Mouse (Mus musculus) heart, embryonic 11.5 days (tissue): ENCODE results near the gene Mdga1. TPM values are rescaled to one million over a fixed set of nuclear protein-coding genes. Genes with fewer than 3 reads are reported as not detected.

Experiments used
- ATAC-seq: fragments of 200-750 bp; cut with Nextera tagmentation; replicated peaks from 2 replicates; pipeline ENCODE4 v1.8.0; 2017; ENCODE audit warnings: moderate library complexity; ENCODE audit not compliant: insufficient number of reproducible peaks, low FRiP score, low TSS enrichment
- H3K27ac ChIP-seq: fragments of 300-500 bp; sonication (generic); 2 replicates; pipeline ENCODE4 v1.5.1; 2014; ENCODE audit warnings: mild to moderate bottlenecking, low read depth, low read length
- H3K27me3 ChIP-seq: fragments of 300-500 bp; sonication (generic); 2 replicates; pipeline ENCODE4 v1.6.1; 2014; ENCODE audit warnings: mild to moderate bottlenecking, low read length, mixed read lengths; ENCODE audit not compliant: control insufficient read depth, insufficient read depth
- H3K36me3 ChIP-seq: fragments of 300-500 bp; sonication (generic); 2 replicates; pipeline ENCODE4 v1.6.1; 2014; ENCODE audit warnings: mild to moderate bottlenecking, low read length, moderate library complexity, mixed read lengths; ENCODE audit not compliant: control insufficient read depth, insufficient read depth
- H3K4me1 ChIP-seq: fragments of 300-500 bp; sonication (generic); 2 replicates; pipeline ENCODE4 v1.6.1; 2014; ENCODE audit warnings: low read length; ENCODE audit not compliant: control insufficient read depth, insufficient read depth
- H3K4me2 ChIP-seq: fragments of 300-500 bp; sonication (generic); 2 replicates; pipeline ENCODE4 v1.6.1; 2014; ENCODE audit warnings: mild to moderate bottlenecking, moderate library complexity
- H3K4me3 ChIP-seq: fragments of 300-500 bp; sonication (generic); 2 replicates; pipeline ENCODE4 v1.5.1; 2014; ENCODE audit warnings: low read depth, low read length
- H3K9ac ChIP-seq: fragments of 300-500 bp; sonication (generic); 2 replicates; pipeline ENCODE4 v1.6.1; 2014; ENCODE audit warnings: mild to moderate bottlenecking, low read depth, low read length, moderate library complexity
- H3K9me3 ChIP-seq: fragments of 300-500 bp; sonication (generic); replicated peaks from 2 replicates; pipeline ENCODE4 v1.6.1; 2016; ENCODE audit warnings: low read length; ENCODE audit not compliant: control insufficient read depth
- WGBS: fragments of 180-500 bp; shearing (Covaris S2); extraction: QIAGEN DNeasy Blood & Tissue Kit; methylation state at CpG from one replicate; pipeline ENCODE4 v1.1.7; 2014; ENCODE audit not compliant: insufficient replicate concordance; 5-methylcytosine and 5-hydroxymethylcytosine counted together
- polyA plus RNA-seq: library from polyadenylated mRNA; unstranded; fragments of >200 nt; fragmentation: Nextera tagmentation; extraction: Ambion mirVana; gene quantifications from 2 replicates; pipeline ENCODE4 v1.2.1, GENCODE M21; 2014

The Mdga1 gene
- polyA plus RNA-seq, 1 experiment from 2014 or later: 1.7 TPM

- WGBS: 61% methylated on average over 26 of the region's 26 CpGs
- Histone ChIP-seq H3K4me1 (peaks cover 7% of the 10 kb centered on the region), H3K27ac (no peak overlapping the region), H3K27me3 (peaks cover 7% of the 10 kb centered on the region), H3K36me3 (no peaks in the 10 kb centered on the region), H3K9ac (no peak overlapping the region), H3K4me3 (no peak overlapping the region), H3K4me2 (no peak overlapping the region), H3K9me3 (no peaks in the 10 kb centered on the region)
- no peak for ATAC-seq
Measured at GRCm38 (mm10) chr17:29925608-29926606, 44.0 kb downstream of the Mdga1 start.

- H3K9ac ChIP-seq: no peak overlapping the region
- no peak for ATAC-seq
Measured at GRCm38 (mm10) chr17:29920089-29920488, 49.8 kb downstream of the Mdga1 start.

GRCm38 (mm10) chr17:29919552-29919920 lies 50.4 kb downstream of the Mdga1 start:
- no peak overlapping the region for H3K9ac ChIP-seq
- WGBS: 71% methylated on average over 3 of the region's 3 CpGs
- no peak overlapping the region for H3K4me3 ChIP-seq
- no peak for ATAC-seq
- H3K9me3 ChIP-seq: no peaks in the 10 kb centered on the region
- no peak overlapping the region for H3K4me2 ChIP-seq
- H3K4me1 ChIP-seq: peaks cover 20% of the 10 kb centered on the region
- no peak overlapping the region for H3K27ac ChIP-seq
- H3K27me3 ChIP-seq: no peaks in the 10 kb centered on the region
- H3K36me3 ChIP-seq: no peaks in the 10 kb centered on the region

More at GRCm38 (mm10) chr17:29920089-29920488, 49.8 kb downstream of the Mdga1 start:
- Histone ChIP-seq H3K36me3 (no peaks in the 10 kb centered on the region), H3K27me3 (no peaks in the 10 kb centered on the region), H3K4me2 (no peak overlapping the region), H3K4me3 (no peak overlapping the region), H3K27ac (no peak overlapping the region), H3K9me3 (no peaks in the 10 kb centered on the region), H3K4me1 (peaks cover 20% of the 10 kb centered on the region)
- 21% methylated on average over 5 of the region's 6 CpGs for WGBS

- Histone ChIP-seq H3K9me3 (no peaks in the 10 kb centered on the region), H3K9ac (no peak overlapping the region), H3K4me2 (no peak overlapping the region), H3K27ac (no peak overlapping the region), H3K4me3 (no peak overlapping the region), H3K4me1 (peaks cover 20% of the 10 kb centered on the region), H3K36me3 (no peaks in the 10 kb centered on the region), H3K27me3 (no peaks in the 10 kb centered on the region)
- ATAC-seq: no peak
- WGBS: 69% methylated on average over 12 of the region's 13 CpGs
Measured at GRCm38 (mm10) chr17:29918791-29919551, 50.9 kb downstream of the Mdga1 start.

GRCm38 (mm10) chr17:29916968-29917367 lies 52.9 kb downstream of the Mdga1 start:
- Histone ChIP-seq H3K27me3 (no peaks in the 10 kb centered on the region), H3K27ac (no peak overlapping the region), H3K4me1 (peaks cover 23% of the 10 kb centered on the region), H3K4me3 (no peak overlapping the region), H3K9me3 (no peaks in the 10 kb centered on the region), H3K9ac (no peak overlapping the region), H3K36me3 (no peaks in the 10 kb centered on the region), H3K4me2 (no peak overlapping the region)
- WGBS: 19% methylated on average over 3 of the region's 3 CpGs
- ATAC-seq: no peak

- 74% methylated on average over 10 of the region's 10 CpGs for WGBS
- Histone ChIP-seq H3K9me3 (no peaks in the 10 kb centered on the region), H3K4me3 (no peak overlapping the region), H3K9ac (no peak overlapping the region), H3K36me3 (no peaks in the 10 kb centered on the region), H3K27ac (no peak overlapping the region), H3K4me2 (no peak overlapping the region), H3K27me3 (no peaks in the 10 kb centered on the region), H3K4me1 (peaks cover 18% of the 10 kb centered on the region)
- no peak for ATAC-seq
Measured at GRCm38 (mm10) chr17:29915820-29916219, 54.1 kb downstream of the Mdga1 start.

GRCm38 (mm10) chr17:29913301-29913965 lies 56.5 kb downstream of the Mdga1 start:
- 86% methylated on average over 16 of the region's 16 CpGs for WGBS
- Histone ChIP-seq H3K27me3 (no peaks in the 10 kb centered on the region), H3K4me2 (no peak overlapping the region), H3K4me1 (0 out of 2 replicates have a peak, but pooled peaks cover 2% of the 10 kb centered on the region), H3K27ac (no peak overlapping the region), H3K36me3 (no peaks in the 10 kb centered on the region), H3K4me3 (no peak overlapping the region), H3K9me3 (no peaks in the 10 kb centered on the region), H3K9ac (no peak overlapping the region)
- no peak for ATAC-seq

GRCm38 (mm10) chr17:29912733-29913132 lies 57.2 kb downstream of the Mdga1 start:
- no peak overlapping the region for H3K4me2 ChIP-seq
- ATAC-seq: no peak
- H3K9me3 ChIP-seq: no peaks in the 10 kb centered on the region
- H3K9ac ChIP-seq: no peak overlapping the region
- H3K36me3 ChIP-seq: no peaks in the 10 kb centered on the region
- WGBS: 24% methylated on average over 5 of the region's 5 CpGs
- H3K27me3 ChIP-seq: no peaks in the 10 kb centered on the region
- 0 out of 2 replicates have a peak, but pooled peaks cover 2% of the 10 kb centered on the region for H3K4me1 ChIP-seq
- no peak overlapping the region for H3K27ac ChIP-seq
- H3K4me3 ChIP-seq: no peak overlapping the region
